26 mouse cellular contexts compared by ENCODE assay signal in genomic region chr9:46075578-46075977, GRCm38 (mm10).
"Had no signal": no experiment of that assay in that cellular context is flagged by ENCODE, and none has a peak within 500 bp of the region (broad histone marks: within the 10 kb centered on the region; RNA-seq: fewer than 3 reads in every experiment).

No protein-coding gene starts in this region.

- H3K27me3 ChIP-seq: heart, embryonic 12.5 days; hindbrain, embryonic 12.5 days; intestine, embryonic 15.5 days; limb, embryonic 12.5 days; liver, embryonic 13.5 days had no signal

- DNase-seq: gastrocnemius, adult 2 months; gastrocnemius, postnatal 10 days; gastrocnemius, postnatal 25 days; heart, adult 18-20 months; heart, postnatal 10 days; heart, postnatal 4 days; kidney, adult 18-20 months; kidney, adult 8-10 months; kidney, postnatal 10 days; kidney, postnatal 4 days; layer of hippocampus, adult 9-11 months; liver; liver, embryonic 13.5 days had no signal

- H3K27ac ChIP-seq: gastrocnemius, adult 2 months; heart, embryonic 10.5 days; hindbrain, embryonic 10.5 days; hindbrain, embryonic 12.5 days; hindbrain, embryonic 14.5 days; intestine, embryonic 15.5 days; left cerebral cortex, adult 2 months; limb, embryonic 10.5 days; limb, embryonic 12.5 days; liver, embryonic 13.5 days had no signal

- H3K9ac ChIP-seq: heart, embryonic 12.5 days; hindbrain, embryonic 12.5 days; hindbrain, embryonic 14.5 days; intestine, embryonic 15.5 days; limb, embryonic 12.5 days; liver, embryonic 13.5 days had no signal

- H3K4me2 ChIP-seq: heart, embryonic 12.5 days; hindbrain, embryonic 12.5 days; hindbrain, embryonic 14.5 days; intestine, embryonic 15.5 days; limb, embryonic 12.5 days; liver, embryonic 11.5 days; liver, embryonic 13.5 days had no signal

- H3K9me3 ChIP-seq: heart, embryonic 10.5 days; heart, embryonic 12.5 days; hindbrain, embryonic 10.5 days; hindbrain, embryonic 12.5 days; intestine, embryonic 15.5 days; limb, embryonic 10.5 days; limb, embryonic 12.5 days; liver, embryonic 13.5 days had no signal

- H3K4me3 ChIP-seq: gastrocnemius, adult 2 months; heart, embryonic 10.5 days; heart, embryonic 12.5 days; hindbrain, embryonic 10.5 days; hindbrain, embryonic 12.5 days; intestine, embryonic 15.5 days; left cerebral cortex, adult 2 months; limb, embryonic 10.5 days; limb, embryonic 12.5 days; liver, embryonic 13.5 days had no signal

- H3K36me3 ChIP-seq: heart, embryonic 10.5 days; hindbrain, embryonic 10.5 days; hindbrain, embryonic 12.5 days; intestine, embryonic 15.5 days; limb, embryonic 10.5 days; limb, embryonic 12.5 days; liver, embryonic 13.5 days had no signal

- ATAC-seq: hindbrain, embryonic 16.5 days; inflammation-experienced regulatory T-cells, adult 6 months; intestine, embryonic 15.5 days; intestine, postnatal 0 days had no signal

- H3K4me1 ChIP-seq: hindbrain, embryonic 10.5 days had no signal
